Mouse (Mus musculus) kidney, postnatal 36 days (tissue): ENCODE measurements around the gene Atp5g1.
A peak's percentile ranks its signal among the peaks of the same experiment; 100 is the strongest.

Experiments
- DNase-seq, 2 experiments: peaks; one replicate each; pipeline ENCODE4 v3.0.0; 2021 to 2022; ENCODE audit warnings: mixed read lengths in 2 of 2

The Atp5g1 gene

DNA sequence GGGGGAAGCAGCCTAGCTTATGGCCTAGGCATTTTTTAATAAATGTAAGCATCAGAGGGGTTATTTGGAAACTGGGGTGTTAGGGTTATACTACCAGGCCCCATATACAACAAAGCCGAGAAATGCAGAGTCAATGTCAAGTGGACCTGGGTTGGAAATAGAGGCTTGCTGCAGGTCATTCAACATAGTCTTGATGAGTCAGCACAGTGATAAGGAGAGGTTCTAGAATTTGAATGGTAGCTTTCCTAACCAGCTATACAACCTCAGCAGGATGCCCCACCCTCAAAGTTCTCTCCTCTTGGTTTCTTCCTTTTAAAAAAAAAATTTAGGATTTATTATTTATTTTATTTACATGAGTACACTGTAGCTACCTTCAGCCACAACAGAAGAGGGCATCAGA lies 4.5 kb downstream of the Atp5g1 start:
- DNase-seq, result no peak

DNA sequence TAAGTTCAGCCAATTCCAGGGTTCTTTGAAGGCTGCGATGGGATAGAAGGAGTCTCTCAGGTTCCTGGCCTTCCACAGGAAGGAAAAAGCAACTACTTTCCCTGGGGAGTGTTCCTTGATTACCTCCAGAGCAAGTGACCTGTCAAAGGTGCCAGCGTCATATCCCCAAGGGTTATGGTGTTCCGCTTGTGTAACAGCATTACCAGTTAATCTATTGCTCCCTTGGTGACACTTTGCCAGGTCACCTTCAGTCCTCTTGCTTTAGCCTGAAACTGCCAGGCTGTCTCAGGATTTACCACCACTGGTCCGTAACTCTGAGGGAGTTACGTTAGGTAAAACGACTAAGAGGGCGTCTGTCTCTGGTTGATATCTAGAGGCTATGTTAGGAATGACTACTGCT lies 5.1 kb downstream of the Atp5g1 start:
- peak; percentile 22 to 49 for DNase-seq

DNA sequence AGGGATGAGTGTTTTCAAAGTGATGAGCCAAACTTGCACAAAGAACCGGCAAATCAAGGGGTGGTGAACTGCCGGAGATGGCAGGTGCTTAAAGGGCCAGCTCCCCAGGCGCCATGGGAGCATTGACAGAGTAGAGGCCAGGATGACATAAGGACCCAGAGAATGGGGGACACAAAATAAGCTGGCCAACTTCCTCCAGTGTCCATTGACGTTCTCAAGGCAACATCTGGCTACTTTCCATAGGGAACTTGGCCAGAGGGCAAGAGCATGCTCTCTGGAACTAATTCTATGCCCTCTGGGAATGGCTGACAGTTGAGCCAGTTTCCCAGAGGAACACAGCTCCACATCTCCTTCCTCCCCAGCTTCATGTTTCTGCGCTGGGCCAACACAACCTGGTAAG lies 7.2 kb downstream of the Atp5g1 start:
- DNase-seq, result peak in 1 of 2 experiments; percentile 30

DNA sequence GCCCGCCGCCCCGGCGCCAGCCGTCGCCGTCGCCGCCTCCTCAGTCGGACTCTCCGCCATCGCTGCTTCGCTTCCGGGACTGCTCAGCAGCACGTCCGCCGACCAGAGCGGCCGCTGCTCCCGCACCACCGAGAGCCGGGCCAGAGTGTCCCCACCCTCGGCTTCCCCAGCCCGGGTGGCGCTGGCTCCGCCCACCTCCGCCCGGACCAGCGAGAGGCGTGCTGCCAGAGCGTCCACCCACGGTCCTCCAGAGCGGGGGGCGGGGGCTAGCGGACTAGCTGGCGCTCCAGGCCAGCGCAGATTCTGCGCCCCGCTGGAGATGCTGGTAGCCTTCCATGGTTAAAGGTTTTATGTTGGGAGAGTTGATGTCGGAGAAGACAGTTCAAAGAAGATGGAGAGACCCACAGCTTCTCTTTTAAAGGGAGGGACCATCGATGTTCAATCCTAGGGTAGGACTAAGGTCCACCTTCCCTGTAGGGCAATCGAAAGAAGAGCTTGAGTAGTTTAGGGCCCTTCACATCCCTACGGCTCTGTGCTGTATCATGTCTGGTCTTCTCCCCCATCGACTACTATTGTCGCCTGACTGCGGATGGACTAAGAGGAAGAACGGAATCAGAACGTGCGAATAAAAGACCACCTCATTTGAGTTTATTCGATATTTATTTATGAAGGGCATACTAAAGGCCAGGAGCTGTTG lies 10.1 kb downstream of the Atp5g1 start, which contains the start of gene Ube2z:
Gene Ube2z (minus strand): TSS at position 174 of the 697 bp plus-strand sequence.
- peak; percentile 97 to 99 for DNase-seq

DNA sequence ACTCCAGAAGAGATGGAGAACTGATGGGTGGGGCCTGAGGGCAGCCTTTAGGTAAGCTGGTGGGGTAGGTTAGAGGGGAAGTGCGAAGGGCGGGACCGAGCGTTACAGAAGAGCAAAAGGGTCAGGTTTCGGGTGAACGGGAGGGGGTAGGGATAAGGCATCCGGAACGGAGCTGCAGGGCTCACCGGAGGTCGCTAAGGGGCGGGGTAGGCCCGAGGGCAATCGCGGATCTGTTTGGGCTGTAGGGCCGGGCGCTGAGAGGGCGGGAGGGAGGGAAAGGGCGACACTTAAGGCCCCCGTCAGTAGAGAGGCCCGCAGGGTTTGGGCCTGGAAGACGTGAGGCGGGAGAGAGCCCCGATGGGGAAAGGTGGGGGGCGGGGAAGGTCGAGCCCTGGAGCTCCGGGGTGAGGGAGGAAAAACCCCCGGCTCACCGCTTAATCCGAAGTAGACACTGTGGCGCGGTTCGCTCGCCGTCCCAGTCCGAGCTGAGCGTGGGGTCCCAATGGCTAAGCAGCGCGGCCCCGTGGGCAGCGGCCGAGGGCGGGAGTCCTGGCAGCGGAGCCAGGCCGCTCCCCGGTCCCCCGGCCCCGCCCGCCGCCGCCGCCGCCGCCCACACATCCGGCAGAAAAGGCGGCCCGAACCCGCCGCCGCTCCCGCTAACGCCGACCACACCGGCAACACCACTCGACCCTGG lies 10.8 kb downstream of the Atp5g1 start:
- peak in 1 of 2 experiments; percentile 19 for DNase-seq

DNA sequence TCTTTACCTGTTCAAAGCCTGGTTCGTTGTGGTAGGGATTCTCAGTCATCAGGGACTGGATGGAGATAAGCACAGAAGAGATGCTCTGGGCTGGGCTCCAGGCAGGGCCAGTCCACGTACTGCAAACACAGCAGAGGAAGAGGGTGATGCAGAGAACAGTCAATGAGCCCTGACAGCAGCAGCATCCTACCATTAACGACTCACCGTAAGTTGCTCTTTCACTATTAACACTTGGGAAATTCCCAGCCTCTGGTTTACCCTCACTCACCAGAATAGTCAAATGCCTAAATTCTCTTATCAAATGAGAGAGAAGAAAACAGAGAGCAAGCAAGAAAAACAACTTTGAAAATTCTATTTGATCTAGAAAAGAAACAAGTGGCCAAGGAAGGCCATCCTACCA lies 17.2 kb downstream of the Atp5g1 start:
- DNase-seq, result no peak

DNA sequence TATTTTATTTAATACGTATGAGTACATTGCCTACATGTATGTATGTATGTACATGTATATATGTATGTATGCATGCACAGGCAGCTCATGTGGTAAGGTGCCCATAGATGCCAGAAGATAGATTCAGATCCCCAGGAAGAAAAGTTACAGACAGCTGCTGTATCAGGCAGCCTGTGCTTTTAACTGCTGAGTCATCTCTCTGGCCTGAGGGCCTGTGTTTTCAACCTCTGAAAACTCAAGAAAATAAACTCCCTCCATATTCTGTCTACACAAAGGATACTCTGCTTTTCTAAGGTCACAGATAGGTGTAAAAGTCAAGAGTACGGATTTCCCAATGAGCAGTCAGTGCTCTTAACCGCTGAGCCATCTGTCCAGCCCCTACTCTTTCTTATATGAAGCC lies 24.6 kb downstream of the Atp5g1 start:
- DNase-seq, result no peak

DNA sequence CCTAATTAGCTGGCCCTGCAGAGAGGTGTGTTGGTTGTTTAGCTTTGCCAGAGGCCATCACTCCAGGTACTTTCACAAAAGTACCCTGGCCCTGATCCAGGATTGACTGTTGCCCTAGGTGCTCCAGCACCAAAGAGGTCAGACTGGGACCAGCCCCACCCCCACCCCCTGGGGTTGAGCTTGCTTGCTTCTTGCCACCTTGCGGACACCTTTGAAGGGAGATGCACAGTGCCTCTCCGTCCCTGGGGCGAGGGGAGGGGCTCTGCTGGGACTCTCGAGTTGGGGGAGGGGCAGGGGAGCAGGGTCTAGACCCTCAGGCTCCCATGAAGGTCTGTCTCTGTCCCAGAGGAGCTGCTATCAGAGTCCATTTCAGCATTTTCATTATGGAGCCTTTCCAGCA lies 25.5 kb downstream of the Atp5g1 start:
- DNase-seq, result no peak

DNA sequence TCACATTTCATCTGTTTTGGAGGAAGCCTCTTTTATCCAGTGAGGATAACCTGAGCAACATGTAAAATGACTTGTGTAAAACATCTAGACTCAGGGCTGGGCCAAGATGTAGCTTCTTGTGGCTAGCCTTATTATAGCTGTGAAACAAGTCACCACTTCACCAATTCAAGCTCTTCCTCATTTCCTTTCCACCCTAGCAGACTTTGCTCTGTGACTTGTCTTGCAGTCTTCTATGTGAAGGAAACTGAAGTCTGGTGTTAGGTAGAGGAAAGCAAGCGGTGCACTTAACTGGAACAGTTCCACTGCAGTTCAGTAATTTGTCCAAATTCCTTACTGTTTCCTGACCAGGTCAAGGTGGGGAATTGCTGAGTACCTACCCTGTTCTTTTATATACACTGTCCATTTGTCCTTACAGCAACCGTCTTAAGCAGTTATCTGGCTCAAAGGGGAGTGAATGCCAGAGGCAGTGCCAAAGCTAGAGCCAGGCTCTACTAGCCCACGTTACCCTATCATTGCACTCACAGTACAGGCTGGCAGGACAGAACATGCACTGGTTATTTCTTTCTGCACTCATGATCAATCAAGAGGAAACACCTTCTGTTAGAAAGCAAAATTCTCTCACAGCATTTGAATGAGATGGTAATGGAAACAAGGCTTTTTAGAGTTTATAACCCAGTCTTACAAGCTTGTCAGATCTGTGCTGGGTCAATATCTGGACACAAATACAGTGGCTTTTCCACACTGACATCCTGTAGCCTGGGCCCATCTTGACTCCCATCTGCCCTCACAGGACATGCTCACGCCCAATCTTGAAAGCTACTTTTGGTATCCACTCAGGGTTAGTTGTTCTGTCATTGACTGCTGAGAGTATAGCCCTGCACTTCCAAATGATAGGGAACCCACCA lies 27.7 kb downstream of the Atp5g1 start:
- DNase-seq, result no peak

DNA sequence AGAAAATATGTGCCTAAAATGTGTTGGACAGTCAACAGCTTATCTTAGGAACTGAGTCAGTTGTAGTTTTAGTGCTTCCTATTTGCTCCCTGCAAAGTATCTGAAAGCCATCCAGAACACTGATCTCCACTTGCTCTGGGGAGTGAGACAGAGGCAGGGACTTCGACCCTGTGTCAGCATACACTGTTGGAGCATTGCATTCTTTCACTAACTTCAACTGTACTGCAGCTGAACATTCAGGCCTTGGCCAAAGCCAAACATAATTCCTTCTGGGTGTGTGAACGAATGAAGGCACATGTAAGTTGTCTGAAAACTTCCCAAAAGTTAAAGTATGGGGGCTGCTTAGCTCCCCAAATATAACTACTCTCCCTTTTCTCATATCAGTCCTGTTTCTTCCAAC lies 28.7 kb downstream of the Atp5g1 start:
- DNase-seq, result peak in 1 of 2 experiments; percentile 31

DNA sequence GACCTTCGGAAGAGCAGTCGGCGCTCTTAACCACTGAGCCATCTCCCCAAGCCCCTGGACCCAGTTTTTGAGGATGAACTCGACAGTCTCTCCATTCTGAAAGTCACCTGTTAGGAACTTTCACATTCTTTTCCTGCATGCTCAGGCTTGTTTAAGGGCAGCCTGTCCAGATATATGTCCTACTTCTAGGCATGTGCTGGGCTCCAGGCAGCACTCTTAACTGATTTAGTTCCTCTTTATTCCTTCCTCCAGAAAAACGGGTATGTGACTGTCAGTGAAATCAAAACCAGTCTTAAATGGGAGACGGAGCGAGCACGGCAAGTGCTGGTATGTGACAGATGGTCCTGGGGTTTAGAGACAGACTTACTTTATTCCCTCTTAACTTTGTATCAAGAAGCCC lies 29.4 kb downstream of the Atp5g1 start:
- no peak for DNase-seq

DNA sequence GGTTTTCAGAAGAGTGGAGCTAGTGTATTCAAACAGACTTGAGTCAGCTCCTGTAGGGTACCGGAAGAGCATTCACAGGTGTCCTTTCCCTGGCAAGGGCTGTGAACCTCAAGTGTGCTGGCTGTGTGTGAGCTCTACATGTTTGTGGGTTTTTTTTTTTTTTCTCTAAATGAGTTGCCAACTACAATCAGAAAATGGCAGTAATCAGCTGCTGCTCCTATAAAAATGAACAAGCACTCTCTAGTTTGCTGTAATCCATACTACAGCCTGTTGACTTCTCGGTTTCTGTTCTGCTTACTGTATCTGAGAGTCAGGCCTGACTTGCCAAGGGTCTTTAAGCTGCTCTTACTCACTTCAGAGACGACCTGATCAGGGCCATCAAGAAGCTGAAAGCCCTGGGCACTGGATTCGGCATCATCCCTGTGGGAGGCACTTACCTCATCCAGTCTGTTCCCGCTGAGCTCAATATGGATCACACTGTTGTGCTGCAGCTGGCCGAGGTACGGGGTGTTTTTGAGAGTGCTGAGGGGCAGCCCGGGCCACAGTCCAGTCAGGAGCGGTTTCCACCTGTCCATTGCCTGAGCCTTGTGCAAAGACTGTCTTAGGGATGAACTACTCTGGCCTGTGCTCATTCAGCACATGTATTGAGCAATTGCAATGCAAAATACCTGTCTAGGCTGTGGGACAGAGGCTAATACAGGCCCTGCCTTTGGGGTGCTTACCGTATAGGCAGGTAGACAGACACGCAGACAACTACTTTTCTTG lies 30.5 kb downstream of the Atp5g1 start:
- no peak for DNase-seq

DNA sequence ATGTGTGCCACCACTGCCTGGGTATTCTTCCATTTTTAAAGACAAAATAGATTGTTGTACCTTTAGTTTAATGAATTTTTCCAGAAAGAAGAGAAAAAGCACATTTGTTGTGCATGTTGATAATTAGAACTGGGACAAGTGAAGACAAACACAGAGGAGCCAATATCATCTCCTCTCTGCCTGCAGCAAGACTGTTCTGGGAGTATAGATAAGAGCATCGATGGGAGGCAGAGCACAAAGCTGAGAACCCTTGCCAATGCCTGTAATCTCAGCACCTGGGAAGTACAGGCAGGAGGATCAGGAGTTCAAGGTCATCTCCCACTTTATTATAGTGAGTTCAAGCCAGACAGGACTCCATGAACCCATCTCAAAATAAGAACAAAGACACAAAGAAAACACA lies 36.9 kb downstream of the Atp5g1 start:
- DNase-seq, result no peak

DNA sequence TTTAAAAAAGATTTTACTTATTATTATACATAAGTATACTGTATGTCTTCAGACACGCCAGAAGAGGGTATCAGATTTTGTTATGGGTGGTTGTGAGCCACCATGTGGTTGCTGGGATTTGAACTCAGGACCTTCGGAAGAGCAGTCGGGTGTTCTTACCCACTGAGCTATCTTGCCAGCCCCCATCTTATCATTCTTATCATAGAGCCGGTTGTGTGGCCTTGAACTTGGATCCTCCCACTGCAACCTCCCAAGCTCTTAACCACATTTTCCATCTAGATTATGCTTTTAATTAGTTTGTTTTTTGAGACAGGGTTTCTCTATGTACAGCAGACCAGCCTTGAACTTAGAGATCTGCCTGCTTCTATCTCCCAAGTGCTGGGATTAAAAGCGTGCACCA lies 38.0 kb downstream of the Atp5g1 start:
- no peak for DNase-seq

DNA sequence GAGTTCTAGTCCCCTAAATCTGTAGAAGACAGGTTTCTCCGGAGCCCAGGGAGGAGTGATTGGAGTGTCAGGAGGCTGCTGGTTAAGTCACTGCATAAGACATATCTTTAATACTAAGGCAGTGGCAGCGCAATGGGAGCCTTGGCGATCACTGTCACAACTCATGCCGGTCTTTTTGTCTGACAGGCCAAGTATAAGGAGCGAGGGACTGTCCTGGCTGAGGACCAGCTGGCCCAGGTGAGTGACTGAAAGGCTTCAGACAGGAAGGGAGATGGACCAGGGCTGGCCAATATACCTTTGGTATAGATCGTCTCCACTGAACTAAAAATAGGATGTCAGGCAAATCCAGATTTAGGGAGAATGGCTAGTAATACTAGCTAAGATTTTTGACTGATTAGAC lies 40.3 kb downstream of the Atp5g1 start:
- peak in 1 of 2 experiments; percentile 32 for DNase-seq

DNA sequence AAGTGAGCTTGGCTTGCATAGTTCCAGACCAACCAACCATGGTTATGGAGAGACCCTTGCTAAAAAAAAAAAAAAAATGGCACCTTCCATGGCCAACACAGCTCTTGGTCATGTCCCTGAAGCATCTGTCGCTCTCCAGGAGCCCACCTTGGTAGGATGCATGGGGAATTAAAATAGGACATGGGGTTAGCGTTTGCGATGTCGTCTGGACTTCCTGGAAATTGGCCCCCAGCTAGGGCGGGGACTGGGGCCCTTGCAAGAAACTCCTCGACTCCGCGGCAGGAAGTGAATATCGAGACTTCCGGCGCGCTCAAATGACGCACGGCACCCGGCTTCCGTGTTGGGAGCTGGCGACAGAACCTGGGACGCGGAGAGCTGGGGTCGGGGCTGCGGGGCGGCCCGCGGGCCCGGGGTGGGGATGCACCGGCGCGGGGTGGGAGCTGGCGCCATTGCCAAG lies 40.8 kb downstream of the Atp5g1 start, which contains the start of gene Snf8:
Gene Snf8 (plus strand): TSS at position 290 of the 457 bp plus-strand sequence.
- DNase-seq, result peak; percentile 95 to 98

DNA sequence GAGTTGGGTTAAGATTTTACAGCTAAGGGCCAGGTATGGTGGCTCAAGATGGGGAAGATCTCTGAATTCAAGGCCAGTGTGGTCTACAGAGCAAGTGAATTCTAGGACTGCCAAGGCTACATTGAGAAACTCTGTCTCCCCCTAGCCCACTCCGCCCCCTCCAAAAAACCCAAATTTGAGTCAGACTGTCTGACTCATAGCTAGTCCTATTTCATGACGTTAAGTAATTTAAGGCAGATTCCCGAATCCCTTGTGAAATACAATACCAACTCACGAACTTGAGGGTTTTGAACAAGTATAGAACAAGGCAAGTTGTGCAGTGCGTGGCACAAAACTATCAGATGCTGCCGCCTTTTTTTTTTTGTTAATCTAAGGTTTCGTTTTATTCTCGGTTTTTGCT lies 41.4 kb downstream of the Atp5g1 start:
- DNase-seq, result no peak

DNA sequence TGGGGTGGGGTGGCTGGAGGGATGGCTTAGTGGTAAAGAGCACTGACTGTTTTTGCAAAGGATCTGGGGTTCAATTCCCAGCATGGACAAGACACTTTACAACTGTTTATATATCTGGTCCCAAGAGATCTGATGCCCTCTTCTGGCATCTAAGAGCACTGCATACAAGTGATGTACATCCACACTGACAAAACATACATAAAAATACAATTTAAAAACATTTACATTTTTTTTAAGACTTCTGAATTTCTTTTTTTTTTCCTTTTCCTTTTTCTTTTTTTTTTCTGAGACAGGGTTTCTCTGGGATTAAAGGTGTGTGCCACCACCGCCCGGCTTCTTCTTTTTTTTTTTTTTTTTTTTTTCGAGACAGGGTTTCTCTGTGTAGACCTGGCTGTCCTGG lies 42.2 kb downstream of the Atp5g1 start:
- DNase-seq, result peak in 1 of 2 experiments; percentile 25

DNA sequence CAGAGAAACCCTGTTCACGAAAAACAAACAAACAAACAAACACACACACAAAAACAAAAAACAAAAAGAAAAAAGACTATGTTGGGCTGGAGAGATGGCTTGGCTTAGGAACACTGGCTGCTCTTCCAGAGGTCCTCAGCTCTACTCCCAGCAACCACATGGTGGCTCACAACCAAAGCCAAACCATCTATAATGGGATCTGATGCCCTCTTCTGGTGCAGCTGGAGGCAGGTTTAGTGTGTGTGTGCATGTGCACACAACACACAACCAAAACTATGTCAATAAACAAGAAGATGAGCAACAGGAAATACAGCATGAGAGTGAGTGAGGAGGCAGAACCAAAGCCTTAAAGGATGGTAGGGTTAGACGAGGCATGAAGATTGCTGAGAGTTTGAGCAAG lies 43.8 kb downstream of the Atp5g1 start:
- DNase-seq, result no peak

DNA sequence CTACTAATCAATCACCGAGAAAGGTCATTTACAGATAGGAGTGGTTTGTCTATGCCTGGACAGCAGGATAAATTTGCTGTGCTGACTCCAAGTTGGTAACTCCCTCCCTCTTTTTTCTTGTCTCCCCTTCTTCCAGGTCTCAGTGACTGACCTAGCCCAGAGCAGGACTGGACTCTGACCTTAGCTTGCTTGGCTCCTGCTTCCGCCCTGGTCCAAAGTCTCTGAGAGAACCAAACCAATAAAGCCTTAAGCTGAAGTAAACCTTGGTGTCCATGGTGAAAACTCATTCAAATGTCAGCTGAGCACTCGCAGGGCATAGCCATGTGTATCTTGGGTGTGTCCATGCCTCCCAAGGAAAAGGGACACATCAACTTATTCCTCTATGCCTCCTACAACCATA lies 44.9 kb downstream of the Atp5g1 start:
- peak; percentile 66 to 76 for DNase-seq

DNA sequence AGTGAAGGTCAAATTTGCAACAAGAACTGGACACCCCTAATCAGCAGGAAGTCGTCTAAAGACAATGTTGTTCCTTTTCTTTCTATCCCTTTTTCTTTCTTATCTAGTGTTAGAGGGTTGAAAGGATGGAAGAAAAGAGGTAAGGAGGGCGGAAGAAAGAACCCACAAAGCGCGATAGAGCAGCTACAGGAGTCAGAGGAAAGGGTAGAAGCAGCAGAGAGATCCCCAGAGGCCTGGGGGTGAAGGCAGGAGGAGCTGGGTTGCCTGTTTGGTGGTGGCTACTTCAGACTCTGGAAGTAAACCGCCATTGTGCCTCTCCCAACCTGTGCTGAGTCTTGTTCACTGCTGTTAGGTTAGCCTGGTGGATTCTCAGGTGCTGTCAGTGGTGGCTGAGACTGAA lies 47.3 kb downstream of the Atp5g1 start:
- no peak for DNase-seq

DNA sequence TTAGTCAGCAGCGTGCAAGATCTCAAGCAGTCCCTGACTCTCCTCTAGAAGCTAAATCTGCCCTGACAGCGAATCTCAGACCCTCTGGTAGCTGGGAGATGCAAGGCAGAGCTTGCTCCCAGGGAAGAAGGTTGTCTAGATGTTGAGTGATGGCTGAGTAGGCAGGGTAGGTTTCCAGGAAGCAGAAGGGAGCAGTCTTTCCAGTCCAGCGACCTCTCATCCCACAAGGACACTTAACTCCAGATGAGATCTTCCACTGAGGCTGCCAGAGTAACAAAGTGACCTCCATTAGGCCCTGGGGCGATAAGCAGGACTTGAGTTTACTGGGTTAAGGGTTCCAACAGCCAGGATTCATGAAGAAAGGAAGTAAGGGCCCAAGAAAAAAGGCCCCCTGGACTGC lies 54.8 kb downstream of the Atp5g1 start:
- no peak for DNase-seq
